Mouse (Mus musculus): ENCODE measurements at regions not wholly inside any gene's neighbourhood (a gene's known extent, or its start where the extent isn't known, plus 50 kb on each side); places are given as distances from the start of the nearest gene placed in this dataset.

GRCm38 (mm10) chr14:76722297-76722696 lies 165.6 kb upstream of the Serp2 start:
- intact Hi-C loops (cut with DNase I): no loop called here

DNA sequence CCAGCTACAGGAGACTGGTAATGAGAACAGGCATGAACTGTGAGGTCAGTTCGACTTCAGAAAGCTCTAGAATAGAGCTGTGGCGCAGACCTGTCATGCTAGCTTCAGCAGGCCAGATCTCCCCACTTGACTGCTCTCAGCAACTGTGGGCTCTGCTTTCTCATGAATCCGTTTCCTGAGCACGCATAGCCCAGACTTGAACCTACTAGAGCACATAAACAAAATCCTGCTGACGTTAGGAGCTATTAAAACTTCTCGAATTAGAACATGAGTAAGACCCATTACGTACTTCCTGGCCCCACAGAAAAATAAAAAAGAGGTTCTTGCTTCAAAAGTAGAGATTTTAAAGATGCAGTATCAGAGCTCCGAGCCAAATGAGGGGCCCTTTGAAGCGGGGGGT lies 165.1 kb upstream of the Serp2 start:
- intact Hi-C loops (cut with DNase I): no loop called here

DNA sequence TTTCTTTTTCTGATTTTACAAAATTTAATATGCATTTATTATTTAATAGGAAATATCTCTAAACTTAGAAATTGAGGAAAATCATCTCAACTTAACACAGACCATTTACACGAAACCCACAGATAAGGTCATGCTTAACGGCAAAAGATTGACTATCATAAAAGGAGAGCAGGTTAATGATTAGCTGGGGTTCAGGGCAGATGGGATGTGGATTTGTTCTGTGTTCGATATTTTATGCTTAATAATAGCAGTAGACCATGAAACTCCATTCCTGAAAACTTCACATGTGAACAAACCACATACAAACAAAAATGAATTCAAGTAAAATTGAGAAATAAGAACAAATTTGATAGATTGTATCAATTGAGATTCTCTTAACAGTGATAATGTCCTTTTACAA lies 160.4 kb upstream of the Serp2 start:
- intact Hi-C loops (cut with DNase I): no loop called here

- intact Hi-C loops (cut with DNase I): no loop called here
These were observed 158.0 kb upstream of the Serp2 start for GRCm38 (mm10) chr14:76714727-76715126.

DNA sequence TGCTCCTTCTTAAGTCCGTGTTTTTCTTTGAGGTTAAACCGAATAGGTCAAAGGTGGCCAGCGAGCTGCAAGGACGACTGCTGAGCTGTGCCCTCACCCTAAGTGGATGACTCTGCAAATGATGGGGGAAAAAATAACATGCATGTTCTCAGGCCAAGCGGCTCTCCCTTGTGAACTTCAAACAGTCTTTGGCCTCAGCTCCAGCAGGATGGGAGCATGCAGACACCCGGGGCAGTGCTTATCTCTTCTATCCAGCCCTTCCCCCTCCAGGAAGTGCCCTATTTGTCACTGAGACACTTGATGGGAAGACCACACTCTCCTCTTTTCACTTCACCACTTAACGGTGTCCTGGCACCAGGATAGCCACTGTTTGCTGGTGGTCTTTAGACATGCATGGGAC lies 157.3 kb upstream of the Serp2 start:
- intact Hi-C loops (cut with DNase I): no loop called here

- intact Hi-C loops (cut with DNase I): no loop called here
These were observed 152.0 kb upstream of the Serp2 start for GRCm38 (mm10) chr14:76708728-76709127.

DNA sequence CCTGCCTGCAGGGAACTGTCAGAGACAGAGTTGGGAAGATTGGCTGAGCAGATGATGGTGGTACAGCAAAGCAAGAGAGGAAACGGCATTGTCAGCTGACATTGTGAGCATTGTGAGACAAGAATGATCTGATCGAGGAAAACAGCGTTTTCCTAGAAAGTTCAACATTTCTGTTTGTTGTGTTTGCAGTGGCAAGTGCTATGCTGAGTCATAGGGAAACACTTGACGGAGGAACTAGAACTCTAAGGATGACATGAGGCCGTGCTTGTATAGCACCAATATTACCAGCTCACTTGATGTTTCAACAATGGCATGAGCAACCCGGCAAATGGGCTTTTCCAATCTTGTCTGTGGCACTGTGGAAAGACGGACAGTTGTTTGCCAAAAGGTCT lies 146.7 kb upstream of the Serp2 start:
- intact Hi-C loops (cut with DNase I): no loop called here

GRCm38 (mm10) chr14:76702709-76703372 lies 146.2 kb upstream of the Serp2 start:
- intact Hi-C loops (cut with DNase I): no loop called here

DNA sequence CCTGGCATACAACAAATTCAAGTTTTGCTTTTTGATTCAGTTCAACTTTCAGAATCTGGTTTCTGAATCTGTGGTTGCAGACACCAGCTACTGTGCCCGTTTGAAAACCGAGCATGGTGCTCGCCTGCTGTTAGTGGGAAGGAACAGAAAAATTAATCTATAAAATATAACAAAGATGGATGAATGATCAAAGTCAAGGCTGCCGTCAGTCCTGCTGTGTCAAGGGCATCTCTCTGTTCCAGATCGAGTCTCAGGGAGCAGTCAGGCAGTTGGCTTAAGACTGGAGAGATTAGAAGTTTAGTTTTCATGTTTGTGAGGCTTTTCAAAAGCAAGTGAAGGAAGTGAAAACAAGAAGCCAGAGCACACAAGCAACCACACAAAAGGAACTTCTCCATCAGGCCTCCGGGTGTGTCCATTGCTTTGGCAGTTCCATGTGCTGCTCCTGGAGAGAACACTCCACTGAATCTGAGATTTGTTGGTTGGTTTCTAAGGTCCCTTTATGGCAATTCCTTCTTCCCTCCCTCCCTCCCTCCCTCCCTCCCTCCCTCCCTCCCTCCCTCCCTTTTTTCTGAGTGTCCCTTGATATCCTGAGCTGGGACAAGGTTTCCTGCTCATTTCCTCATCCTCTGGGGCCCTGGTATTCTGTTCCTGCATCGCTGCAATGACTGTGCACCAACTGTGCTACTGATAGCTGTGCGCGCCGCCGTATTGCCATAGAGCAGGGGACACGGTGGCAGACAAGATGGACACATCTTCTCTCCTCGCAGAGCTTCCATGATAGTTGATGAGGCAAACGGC lies 145.4 kb upstream of the Serp2 start:
- intact Hi-C loops (cut with DNase I): no loop called here

DNA sequence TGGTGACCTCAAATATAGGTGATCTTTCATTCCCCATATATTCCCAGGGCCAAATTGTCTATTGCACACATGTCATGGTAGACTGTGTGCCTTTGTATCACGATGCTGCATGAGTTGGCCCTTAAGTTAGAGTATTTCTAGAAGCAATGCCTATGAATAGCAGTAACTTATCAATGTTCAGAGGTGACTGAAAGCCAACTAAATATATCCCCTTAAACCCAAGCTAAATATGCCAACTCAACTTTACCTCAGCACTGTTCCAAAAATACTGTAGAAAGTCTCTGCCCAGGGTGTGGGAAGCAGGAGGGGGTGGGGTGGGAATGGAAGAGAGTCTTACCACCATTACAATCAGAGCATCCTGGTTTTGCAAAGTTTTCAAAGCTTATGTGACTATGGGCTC lies 144.6 kb upstream of the Serp2 start:
- intact Hi-C loops (cut with DNase I): no loop called here

DNA sequence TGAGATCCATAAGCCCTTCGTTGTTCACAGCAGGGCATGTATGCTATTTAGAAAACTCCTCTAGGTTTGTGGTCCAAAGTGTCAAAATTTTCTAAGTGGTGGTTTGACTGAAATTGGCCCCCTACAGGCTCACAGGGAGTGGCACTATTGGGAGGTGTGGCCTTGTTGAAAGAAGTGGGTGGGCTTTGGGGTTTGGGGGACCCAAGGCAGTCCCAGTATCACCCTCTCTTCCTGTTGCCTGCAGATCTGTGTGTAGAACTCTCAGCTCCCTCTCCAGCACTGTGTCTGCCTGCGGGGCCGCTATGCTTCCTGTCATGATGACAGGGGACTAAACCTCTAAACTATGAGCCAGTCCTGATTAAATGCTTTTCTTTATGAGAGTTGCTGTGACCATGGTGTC lies 144.1 kb upstream of the Serp2 start:
- intact Hi-C loops (cut with DNase I): no loop called here

GRCm38 (mm10) chr14:76700190-76700589 lies 143.5 kb upstream of the Serp2 start:
- intact Hi-C loops (cut with DNase I): no loop called here

DNA sequence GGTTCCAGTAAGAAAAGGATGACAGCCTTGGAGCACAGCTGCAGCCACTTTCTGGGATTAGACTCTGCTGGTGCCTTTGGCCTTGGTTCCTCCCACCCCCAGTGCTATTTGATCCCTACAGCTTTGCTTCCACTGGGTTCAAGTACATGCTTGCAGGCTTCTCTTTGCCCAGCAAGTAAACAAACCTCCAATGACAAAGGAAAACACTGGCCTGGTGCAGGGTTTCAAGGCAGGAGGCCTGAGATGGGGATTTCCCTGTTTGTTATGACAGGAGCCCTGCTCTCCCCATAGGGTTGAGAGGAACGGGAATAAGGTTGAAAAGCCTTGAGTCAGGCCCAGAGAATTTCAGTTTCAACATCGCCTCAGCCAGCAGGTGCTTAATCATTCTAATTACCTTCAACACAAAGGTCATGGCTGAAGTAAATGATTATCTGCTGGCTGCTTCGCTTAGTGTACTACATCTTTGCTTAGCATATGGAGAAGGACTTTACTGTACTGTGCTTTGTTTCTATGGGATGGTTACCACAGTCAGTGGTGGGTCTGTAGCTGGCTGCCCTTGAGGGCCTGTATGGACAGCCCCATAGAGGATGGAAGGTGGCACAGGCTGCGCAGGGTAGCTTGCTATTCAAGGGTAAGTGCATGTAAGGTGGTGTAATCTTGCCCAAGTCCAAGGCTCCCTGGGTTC lies 142.2 kb upstream of the Serp2 start:
- intact Hi-C loops (cut with DNase I): loop anchor here (5.0 kb wide), 1 partner anchor 192 kb away; no protein-coding TSS in a partner anchor

GRCm38 (mm10) chr14:76696729-76697128 lies 140.0 kb upstream of the Serp2 start:
- intact Hi-C loops (cut with DNase I): loop anchor here (5.0 kb wide), 1 partner anchor 189 kb away; no protein-coding TSS in a partner anchor

DNA sequence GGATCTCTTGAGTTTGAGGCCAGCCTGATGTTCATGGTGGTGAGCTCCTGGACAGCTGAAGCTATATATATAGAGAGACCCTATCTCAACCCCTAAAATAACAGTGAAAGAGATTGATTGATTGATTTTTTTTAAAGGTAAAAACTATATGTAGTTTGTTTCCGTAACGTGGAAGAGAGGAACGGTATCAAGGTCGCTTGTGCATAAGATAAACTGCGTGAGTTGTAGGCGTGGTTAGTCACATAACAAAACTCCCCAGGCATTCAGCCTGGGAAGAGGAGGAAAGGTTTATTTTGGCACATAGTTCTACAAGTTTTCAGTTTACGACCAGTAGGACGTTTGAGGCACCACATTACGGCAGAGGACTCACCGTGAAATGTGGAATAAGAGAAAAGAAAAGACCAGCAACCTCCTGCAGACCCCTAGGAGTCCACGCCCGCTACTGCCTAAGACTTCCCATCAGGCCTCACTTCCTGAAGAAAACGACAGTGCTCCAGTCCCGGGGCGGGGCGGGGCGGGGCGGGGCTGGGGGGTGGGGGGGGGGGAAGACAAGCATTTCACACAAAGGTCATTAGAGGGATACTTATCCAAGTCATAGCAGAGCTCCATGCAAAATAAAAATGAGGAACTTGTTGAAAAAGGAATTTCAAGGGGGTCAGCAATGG lies 139.1 kb upstream of the Serp2 start:
- intact Hi-C loops (cut with DNase I): loop anchor here (5.0 kb wide), 1 partner anchor 189 kb away; no protein-coding TSS in a partner anchor

- intact Hi-C loops (cut with DNase I): loop anchor here (5.0 kb wide), 1 partner anchor 188 kb away; no protein-coding TSS in a partner anchor
These were observed 138.2 kb upstream of the Serp2 start for GRCm38 (mm10) chr14:76694894-76695293.

- intact Hi-C loops (cut with DNase I): no loop called here
These were observed 136.9 kb upstream of the Serp2 start for GRCm38 (mm10) chr14:76693351-76694317.

DNA sequence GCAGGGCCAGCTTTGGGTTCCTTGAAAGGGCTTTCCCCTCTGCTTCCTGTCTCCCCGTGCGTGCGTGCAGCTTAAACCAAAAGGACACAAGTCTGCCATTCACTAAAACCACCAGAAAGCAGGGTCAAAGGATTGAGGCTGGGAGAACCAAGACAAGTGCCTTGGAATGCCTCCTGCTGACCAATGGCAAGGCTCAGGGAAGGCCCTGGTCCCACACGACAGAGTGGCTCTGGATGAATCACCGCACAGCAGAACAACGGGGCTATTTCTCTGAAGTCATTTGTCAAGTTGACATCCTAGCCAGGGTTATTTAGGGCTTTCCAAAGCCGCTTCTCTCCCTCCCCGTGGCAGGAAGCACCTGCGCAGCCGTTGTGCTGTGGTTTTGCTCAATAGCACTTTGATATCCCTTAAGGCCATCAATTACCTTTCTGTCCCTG lies 131.3 kb upstream of the Serp2 start:
- intact Hi-C loops (cut with DNase I): loop anchor here (10.0 kb wide), 1 partner anchor 187 kb away; no protein-coding TSS in a partner anchor

GRCm38 (mm10) chr14:76686762-76687453 lies 130.2 kb upstream of the Serp2 start:
- intact Hi-C loops (cut with DNase I): loop anchor here (10.0 kb wide), 1 partner anchor 188 kb away; no protein-coding TSS in a partner anchor
